Mouse (Mus musculus) fat pad, adult 2 months (tissue): ENCODE data around the gene Fanca.
"Not testable (repeated sequence)": the region's sequence is repeated elsewhere in the genome, so short reads cannot be mapped to it uniquely, and the experiment has no call there.

Experiments used
- DNase-seq: peaks from one replicate; pipeline ENCODE4 v3.0.0-alpha.2; 2011; ENCODE audit warnings: low read depth, low spot score; ENCODE audit errors: extremely low read depth

Fanca gene

GRCm38 (mm10) chr8:123331301-123331700, 12.9 kb upstream of the Fanca start:
- DNase-seq: no peak

DNA sequence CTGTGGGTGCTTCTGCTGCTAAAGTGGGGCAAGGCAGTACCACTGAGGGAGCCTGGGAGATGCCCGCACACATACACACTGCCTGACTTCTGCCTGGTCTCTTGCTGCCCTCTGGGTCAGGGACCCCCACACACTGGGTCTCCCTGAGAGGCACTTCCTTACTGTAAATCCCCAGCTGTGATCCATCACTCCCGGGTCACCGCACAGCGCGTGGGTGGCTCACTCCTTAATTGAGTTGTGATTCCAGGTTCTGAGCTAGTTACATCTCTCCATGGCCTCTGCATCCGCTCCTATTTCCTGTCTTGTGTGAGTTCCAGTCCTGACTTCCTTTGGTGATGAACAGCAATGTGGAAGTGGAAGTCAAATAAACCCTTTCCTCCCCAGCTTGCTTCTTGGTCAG, 12.3 kb upstream of the Fanca start:
- no peak for DNase-seq

- DNase-seq: no peak
These were observed 11.6 kb upstream of the Fanca start for GRCm38 (mm10) chr8:123329961-123330360.

- DNase-seq: no peak
These were observed 11.0 kb upstream of the Fanca start for GRCm38 (mm10) chr8:123329350-123329749.

DNA sequence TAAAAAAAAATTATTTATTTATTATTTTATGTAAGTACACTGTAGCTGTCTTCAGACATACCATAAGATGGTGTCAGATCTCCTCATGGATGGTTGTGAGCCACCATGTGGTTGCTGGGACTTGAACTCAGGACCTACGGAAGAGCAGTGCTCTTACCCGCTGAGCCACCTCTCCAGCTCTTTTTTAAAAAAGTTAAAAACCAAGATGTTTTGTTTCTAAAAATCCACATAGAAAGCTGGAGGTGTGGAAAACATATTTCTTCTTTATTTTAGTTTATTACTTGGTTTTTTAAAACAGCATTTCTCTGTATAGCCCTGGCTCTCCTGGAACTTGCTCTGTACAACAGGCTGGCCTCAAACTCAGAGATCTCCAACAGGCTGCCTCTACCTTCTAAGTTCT, 10.2 kb upstream of the Fanca start:
- DNase-seq: no peak

- no peak for DNase-seq
These were observed 1.3 kb upstream of the Fanca start for GRCm38 (mm10) chr8:123319522-123320164.

DNA sequence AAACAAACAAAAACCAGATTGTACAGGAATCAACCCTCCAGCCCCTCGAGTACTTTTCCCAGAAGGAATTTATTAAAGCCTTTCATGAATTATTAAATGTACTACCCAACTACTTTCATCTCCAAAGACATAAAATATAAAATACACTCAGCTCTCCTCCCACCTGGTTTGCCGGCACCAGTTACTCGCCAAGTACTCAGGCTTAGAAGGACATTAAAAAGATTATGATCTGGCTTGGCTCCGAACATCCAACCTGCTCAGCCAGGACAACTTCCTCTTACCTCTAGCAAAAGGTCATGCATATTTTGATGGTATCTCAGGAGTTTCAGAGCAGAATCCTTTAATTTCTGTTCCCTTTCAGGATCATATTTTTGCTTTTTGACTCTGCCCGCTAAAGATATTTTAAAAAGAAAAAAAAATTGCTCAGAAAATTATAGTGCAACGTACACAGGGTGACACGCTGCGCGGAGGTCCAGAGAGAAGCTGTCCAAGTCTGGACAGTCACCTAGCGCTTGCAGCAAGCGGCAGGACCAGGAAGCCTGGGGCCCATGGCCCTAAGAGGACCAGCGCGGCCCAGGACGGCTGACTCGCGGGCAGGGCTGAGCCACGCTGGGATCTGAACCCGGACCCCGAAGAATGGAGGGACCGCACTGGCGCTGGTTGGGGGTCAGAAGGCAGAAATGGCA, 452 bp downstream of the Fanca start:
- peak; percentile 74 for DNase-seq

DNA sequence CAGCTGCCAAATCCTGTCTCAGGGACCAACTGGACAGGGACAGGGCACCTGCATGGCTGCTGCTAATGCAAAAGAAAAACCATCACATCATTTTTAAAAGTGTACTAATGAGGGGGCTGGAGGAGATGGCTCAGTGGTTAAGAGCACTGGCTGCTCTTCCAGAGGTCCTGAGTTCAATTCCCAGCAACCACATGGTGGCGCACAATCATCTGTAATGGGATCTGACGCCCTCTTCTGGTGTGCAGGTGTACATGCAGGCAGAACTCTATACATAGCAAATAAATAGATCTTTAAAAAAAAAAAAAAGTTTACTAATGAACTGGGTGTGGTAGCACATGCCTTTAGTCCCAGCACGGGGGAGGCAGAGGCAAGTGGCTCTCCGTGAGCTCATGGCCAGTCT, 9.6 kb downstream of the Fanca start:
- DNase-seq: no peak

DNA sequence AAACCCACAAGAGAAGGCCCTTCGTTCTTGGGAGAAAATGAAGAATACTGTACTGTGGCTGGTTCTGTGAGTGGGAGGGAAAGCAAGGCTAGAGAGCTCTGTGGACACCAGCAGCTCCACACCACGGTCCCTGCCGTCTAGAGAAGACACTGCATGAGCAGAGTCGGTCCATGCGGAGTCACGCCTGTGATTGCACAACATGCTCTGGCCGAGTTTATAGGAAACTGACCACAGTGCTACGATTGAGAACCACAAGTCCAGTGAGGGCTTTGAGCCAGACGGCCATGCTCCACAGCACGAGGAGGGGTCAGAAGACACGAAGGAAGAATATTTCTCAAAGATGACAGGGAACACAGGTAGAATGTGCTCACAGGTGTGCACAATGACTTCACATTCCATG, 20.1 kb downstream of the Fanca start:
- DNase-seq: no peak

DNA sequence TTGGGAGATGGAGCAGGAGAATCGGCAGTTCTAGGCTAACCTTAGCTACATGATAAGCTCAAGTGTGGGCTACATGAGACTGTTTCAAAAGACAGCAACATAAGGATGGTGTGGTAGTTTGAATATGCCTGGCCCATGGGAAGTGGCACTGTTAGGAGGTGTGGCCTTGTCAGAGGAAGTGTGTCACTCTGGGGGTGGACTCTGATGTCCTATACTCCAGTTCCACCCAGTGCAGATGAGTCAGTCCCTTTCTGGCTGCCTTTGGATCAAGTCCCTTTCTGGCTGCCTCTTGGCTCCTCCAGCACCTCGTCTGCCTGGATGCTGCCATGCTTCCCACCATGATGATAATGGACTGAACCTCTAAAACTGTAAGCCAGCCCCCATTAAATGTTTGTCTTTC, 25.6 kb downstream of the Fanca start:
- no peak for DNase-seq

GRCm38 (mm10) chr8:123292281-123292680, 26.1 kb downstream of the Fanca start:
- no peak for DNase-seq

DNA sequence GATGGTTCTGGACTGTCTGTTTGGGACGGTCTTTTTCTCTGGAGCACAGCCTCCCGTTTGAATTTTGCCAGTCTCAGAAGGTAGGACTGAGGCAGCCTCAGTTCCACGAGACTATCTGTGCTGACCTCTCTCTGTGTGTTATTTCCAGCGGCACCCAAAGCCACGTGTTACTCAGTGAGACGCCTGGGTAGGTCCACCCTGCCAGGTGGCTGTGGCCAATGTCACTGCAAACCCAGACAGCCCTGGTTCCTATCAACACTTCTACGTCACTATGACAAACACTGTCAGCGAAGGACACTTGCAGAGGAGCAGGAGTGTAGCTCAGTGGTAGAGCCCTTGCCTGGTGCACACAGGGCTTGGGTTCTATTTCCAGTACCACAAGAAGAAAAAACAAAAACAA, 26.7 kb downstream of the Fanca start:
- DNase-seq: no peak

DNA sequence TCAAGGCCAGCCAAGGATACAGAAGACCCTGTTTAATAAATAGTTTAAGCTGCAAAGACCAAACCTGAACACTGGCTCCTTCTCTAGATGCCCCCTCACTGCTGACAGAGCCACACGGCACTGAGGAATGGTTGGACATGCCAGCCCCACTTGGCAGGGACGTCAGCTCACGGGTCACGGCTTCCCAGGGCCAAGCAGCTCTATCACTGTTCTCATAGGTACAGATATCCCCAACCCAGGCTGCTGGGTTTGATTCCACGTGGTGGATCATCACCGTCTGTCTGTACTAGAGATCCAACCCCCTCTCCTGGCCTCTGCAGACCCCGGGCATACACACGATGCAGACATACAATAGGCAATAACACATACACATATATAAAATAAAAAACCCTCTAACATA, 27.7 kb downstream of the Fanca start:
- DNase-seq: no peak

GRCm38 (mm10) chr8:123290166-123290565, 28.2 kb downstream of the Fanca start:
- peak; percentile 23 for DNase-seq

DNA sequence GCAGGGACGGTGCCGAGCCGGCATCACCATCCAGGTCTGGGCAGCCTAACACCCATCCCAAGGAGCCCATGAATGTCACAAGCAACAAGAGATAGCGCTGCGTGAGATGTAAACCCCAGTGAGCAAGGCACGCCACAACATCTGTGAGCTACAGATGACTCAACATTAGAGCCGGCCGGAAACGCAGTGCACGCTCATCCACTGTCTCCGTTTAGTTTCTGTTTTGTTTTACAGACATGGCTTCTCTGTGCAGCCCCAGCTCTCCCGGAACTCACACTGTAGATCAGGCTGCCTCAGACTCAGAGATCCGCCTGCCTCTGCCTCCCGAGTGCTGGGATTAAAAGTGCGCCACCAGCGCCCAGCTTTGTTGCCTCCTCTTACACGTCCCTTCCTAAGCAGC, 31.0 kb downstream of the Fanca start:
- no peak for DNase-seq

GRCm38 (mm10) chr8:123284493-123284892, 33.9 kb downstream of the Fanca start:
- DNase-seq: no peak

- no peak for DNase-seq
These were observed 34.4 kb downstream of the Fanca start for GRCm38 (mm10) chr8:123283991-123284390.

DNA sequence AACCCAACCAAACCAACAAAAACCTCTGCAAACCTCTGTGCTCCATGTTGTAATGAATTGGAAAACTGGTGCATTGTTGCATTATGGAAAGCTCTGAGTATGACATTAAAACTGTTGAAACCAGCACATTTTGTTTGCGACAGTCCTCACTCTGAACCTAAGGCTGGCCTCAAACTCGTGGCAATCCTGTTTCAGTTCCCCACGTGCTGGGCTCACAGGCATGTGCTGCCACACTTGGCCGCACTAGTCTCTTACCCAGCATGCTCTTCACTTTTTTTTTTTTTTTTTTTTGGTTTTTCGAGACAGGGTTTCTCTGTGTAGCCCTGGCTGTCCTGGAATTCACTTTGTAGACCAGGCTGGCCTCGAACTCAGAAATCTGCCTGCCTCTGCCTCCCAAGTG, 35.4 kb downstream of the Fanca start:
- DNase-seq: not testable (repeated sequence)

DNA sequence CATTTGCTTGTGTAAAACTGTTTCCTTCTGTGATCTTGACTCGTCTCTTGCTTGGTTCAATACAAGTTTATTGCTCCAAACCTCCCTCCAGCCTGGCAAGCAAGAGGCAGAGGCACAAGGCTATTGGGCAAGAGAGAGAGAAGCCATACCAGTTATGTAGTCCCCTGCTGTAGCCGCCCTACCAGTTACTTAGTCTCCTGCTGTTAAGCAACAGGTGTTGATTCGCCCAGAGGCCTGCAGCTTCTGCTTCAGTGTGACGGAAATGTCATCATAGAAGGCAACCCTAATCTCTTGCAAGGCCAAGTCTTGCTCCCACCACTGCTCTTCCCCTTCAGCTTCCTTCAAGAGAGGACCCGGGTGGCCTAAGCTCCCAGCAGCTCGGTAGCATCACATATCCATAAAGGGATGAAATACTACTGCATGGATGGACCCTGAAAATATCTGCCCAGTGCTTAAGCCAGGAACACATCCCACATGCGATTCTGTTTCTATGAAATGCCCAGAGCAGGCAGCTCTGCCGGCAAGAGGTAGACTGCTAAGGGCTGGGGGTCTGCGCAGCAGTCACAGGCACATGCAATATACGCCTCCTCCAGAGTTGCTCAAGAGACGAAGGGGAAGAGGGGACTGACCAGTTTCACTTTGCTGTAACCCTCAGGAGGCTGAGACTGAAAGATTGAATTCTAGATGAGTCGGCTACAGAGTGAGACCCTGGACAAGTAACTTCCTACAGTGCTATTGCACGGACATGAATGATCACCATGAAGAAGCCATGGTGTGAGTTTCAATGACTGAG, 37.9 kb downstream of the Fanca start:
- peak; percentile 83 for DNase-seq

DNA sequence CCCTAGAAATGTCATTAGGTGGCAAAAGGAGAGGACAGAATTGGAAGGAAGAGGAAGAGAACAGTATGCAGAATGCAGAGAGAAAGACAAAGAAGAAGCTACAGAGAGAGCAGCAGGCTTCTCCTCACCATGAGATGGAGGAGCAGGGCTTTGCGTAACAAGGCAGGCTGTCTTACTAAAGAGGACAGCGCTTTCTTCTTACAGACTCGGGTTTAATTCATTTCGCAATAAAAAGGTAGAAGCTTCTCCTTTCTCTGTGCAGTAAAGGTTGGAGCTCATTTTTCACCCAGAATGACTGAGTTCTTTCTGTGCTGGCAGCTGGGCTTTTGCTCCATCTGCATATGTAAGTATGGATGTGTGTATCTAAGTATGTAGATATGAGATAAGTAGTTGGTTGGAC, 38.5 kb downstream of the Fanca start:
- peak; percentile 19 for DNase-seq

- no peak for DNase-seq
These were observed 39.9 kb downstream of the Fanca start for GRCm38 (mm10) chr8:123278445-123278844.

DNA sequence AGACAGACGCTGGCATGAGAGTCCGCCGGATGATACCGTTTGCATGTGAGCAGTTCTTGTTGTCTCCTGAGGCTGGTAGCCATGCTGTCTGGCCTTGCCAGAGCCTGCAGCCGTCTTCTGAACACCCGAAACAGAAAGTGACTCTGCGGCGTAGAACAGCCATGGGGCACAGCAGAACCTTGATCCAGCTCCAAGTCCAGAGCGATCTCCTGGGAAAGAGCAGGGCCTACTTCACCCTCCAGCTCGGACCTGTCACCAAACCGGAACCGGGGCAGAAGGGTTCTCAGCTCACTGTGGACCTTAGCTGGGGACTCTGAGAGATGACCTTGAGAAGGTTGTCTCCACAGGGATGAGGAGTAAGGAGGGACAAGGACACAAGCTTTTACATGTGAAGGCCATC, 43.3 kb downstream of the Fanca start:
- no peak for DNase-seq
